Mouse (Mus musculus) heart, adult 2 months (tissue): Measurements from ENCODE around the gene Ptprm. TPM values are rescaled to one million over a fixed set of nuclear protein-coding genes. Genes with fewer than 3 reads are reported as not detected.

ENCODE experiments used
- DNase-seq, 2 experiments: peaks; one replicate each; pipeline ENCODE4 v3.0.0; 2021
- H3K27ac ChIP-seq: fragments of 200-600 bp; 2 replicates; pipeline ENCODE4 v1.8.1; 2022
- H3K27me3 ChIP-seq: fragments of 200-500 bp; 2 replicates; pipeline ENCODE4 v1.6.1; 2012; ENCODE audit warnings: mild to moderate bottlenecking, low read length, inconsistent platforms, mixed read lengths; ENCODE audit not compliant: control insufficient read depth, insufficient read depth
- H3K36me3 ChIP-seq: fragments of 200-500 bp; 2 replicates; pipeline ENCODE4 v1.6.1; 2012; ENCODE audit warnings: low read length, inconsistent platforms; ENCODE audit not compliant: control insufficient read depth, insufficient read depth
- H3K4me1 ChIP-seq: fragments of 200-500 bp; 2 replicates; pipeline ENCODE4 v1.6.1; 2011; ENCODE audit warnings: low read length; ENCODE audit not compliant: control insufficient read depth, insufficient read depth
- H3K4me3 ChIP-seq: fragments of 200-600 bp; 2 replicates; pipeline ENCODE4 v1.8.1; 2022
- H3K79me2 ChIP-seq: fragments of 200-500 bp; replicated peaks from 2 replicates; pipeline ENCODE4 v1.6.1; 2012; ENCODE audit warnings: mild to moderate bottlenecking, inconsistent platforms, low read length, moderate library complexity, mixed read lengths; ENCODE audit not compliant: control insufficient read depth, insufficient read depth
- H3K9ac ChIP-seq: fragments of 200-500 bp; 2 replicates; pipeline ENCODE4 v1.6.1; 2012; ENCODE audit warnings: low read depth, mild to moderate bottlenecking, control low read depth, inconsistent platforms, low read length, mixed read lengths
- CTCF ChIP-seq: fragments of 200-600 bp; IDR thresholded peaks from 2 replicates; pipeline ENCODE4 v1.8.1; 2022; ENCODE audit warnings: antibody characterized with exemption, mild to moderate bottlenecking, moderate library complexity
- EP300 ChIP-seq: fragments of 200-500 bp; IDR thresholded peaks from 2 replicates; pipeline ENCODE4 v1.6.1; 2011; ENCODE audit warnings: low read depth, low read length, control low read depth; ENCODE audit not compliant: insufficient read depth
- POLR2A ChIP-seq: fragments of 200-500 bp; IDR thresholded peaks from 2 replicates; pipeline ENCODE4 v1.6.1; 2011; ENCODE audit warnings: mild to moderate bottlenecking, low read depth, low read length, control low read depth; ENCODE audit not compliant: insufficient read depth
- WGBS: fragments of 180-500 bp; shearing (Covaris S2); methylation state at CpG from one replicate; pipeline ENCODE4 v1.1.7; 2018; 5-methylcytosine and 5-hydroxymethylcytosine counted together
- intact Hi-C: fragments of 180-260 bp; cut with DNase I; formaldehyde crosslinking; loops from one replicate; pipeline ENCODE4 v1.15.1; 2025
- polyA plus RNA-seq: library from polyadenylated mRNA; depleted of rRNA; stranded (reverse); fragments of >200 nt; gene quantifications from 2 replicates; pipeline ENCODE4 v1.2.3, GENCODE M21; 2012
- total RNA-seq, 2 experiments: library from RNA; stranded (reverse); gene quantifications; 2 replicates each; pipeline ENCODE4 v1.2.3; 2021

Gene Ptprm
- total and polyA plus RNA-seq, 3 experiments: 34.6 to 88.5 (median 78.9) TPM

- Histone ChIP-seq H3K27ac (no peak overlapping the region), H3K27me3 (no peaks in the 10 kb centered on the region), H3K4me3 (no peak overlapping the region), H3K79me2 (no peaks in the 10 kb centered on the region; the same call in 1 of the 2 replicates), H3K36me3 (peaks cover 6% of the 10 kb centered on the region), H3K9ac (no peak overlapping the region), H3K4me1 (peaks cover 6% of the 10 kb centered on the region)
- DNase-seq: no peak
- TF ChIP-seq CTCF (no peak), POLR2A (no peak), EP300 (no peak)
- 90% methylated on average over 6 of the region's 6 CpGs for WGBS
- intact Hi-C loops: no loop called here
Measured at GRCm38 (mm10) chr17:67016501-67016900, 337.8 kb downstream of the Ptprm start.

GRCm38 (mm10) chr17:67013217-67013616, 341.0 kb downstream of the Ptprm start:
- Histone ChIP-seq H3K4me1 (peaks cover 2% of the 10 kb centered on the region), H3K27me3 (no peaks in the 10 kb centered on the region), H3K9ac (no peak overlapping the region), H3K36me3 (no peaks in the 10 kb centered on the region; the same call in 1 of the 2 replicates), H3K27ac (no peak overlapping the region), H3K79me2 (no peaks in the 10 kb centered on the region; the same call in 1 of the 2 replicates), H3K4me3 (no peak overlapping the region)
- no peak for TF ChIP-seq CTCF
- intact Hi-C loops: no loop called here
- no peak for DNase-seq
- WGBS: 70% methylated on average over 6 of the region's 6 CpGs

- H3K4me1 ChIP-seq: peaks cover 4% of the 10 kb centered on the region
- no peaks in the 10 kb centered on the region; the same call in 1 of the 2 replicates for H3K79me2 ChIP-seq
- TF ChIP-seq POLR2A (no peak), CTCF (no peak), EP300 (no peak)
- 81% methylated on average over 6 of the region's 6 CpGs for WGBS
- peaks cover 2% of the 10 kb centered on the region for H3K36me3 ChIP-seq
- no peak overlapping the region for H3K27ac ChIP-seq
- intact Hi-C loops: no loop called here
- no peak overlapping the region for H3K9ac ChIP-seq
- H3K27me3 ChIP-seq: no peaks in the 10 kb centered on the region
- no peak for DNase-seq
- H3K4me3 ChIP-seq: no peak overlapping the region
Measured at GRCm38 (mm10) chr17:67011836-67012583, 342.2 kb downstream of the Ptprm start.

GRCm38 (mm10) chr17:67010136-67010535, 344.1 kb downstream of the Ptprm start:
- peaks cover 6% of the 10 kb centered on the region for H3K4me1 ChIP-seq
- DNase-seq: no peak
- TF ChIP-seq CTCF: no peak
- no peak for TF ChIP-seq POLR2A
- no peak for TF ChIP-seq EP300
- intact Hi-C loops: no loop called here
- H3K4me3 ChIP-seq: no peak overlapping the region
- no peak overlapping the region for H3K27ac ChIP-seq
- peaks cover 5% of the 10 kb centered on the region for H3K36me3 ChIP-seq
- H3K79me2 ChIP-seq: no peaks in the 10 kb centered on the region; the same call in 1 of the 2 replicates
- no peak overlapping the region for H3K9ac ChIP-seq
- no peaks in the 10 kb centered on the region for H3K27me3 ChIP-seq
- 92% methylated on average over 4 of the region's 4 CpGs for WGBS

GRCm38 (mm10) chr17:67008137-67008536, 346.1 kb downstream of the Ptprm start:
- DNase-seq: no peak
- peaks cover 6% of the 10 kb centered on the region for H3K4me1 ChIP-seq
- H3K9ac ChIP-seq: no peak overlapping the region
- WGBS: 95% methylated on average over 9 of the region's 9 CpGs
- no peaks in the 10 kb centered on the region for H3K27me3 ChIP-seq
- no peak overlapping the region for H3K4me3 ChIP-seq
- H3K36me3 ChIP-seq: peaks cover 5% of the 10 kb centered on the region
- peak overlapping the region; percentile 68 for H3K27ac ChIP-seq
- no peak for TF ChIP-seq CTCF
- no peak for TF ChIP-seq POLR2A
- TF ChIP-seq EP300: no peak
- intact Hi-C loops: no loop called here
- no peaks in the 10 kb centered on the region for H3K79me2 ChIP-seq

GRCm38 (mm10) chr17:67006740-67007385, 347.4 kb downstream of the Ptprm start:
- DNase-seq: peak; percentile 88 to 91
- intact Hi-C loops: no loop called here
- Histone ChIP-seq H3K79me2 (no peaks in the 10 kb centered on the region), H3K27ac (peak overlapping the region; percentile 68), H3K9ac (no peak overlapping the region), H3K4me3 (0 out of 2 replicates have a peak overlapping the region, but pooled peaks have one; percentile 6), H3K4me1 (peaks cover 6% of the 10 kb centered on the region), H3K36me3 (peaks cover 5% of the 10 kb centered on the region), H3K27me3 (no peaks in the 10 kb centered on the region)
- TF ChIP-seq CTCF: no peak
- TF ChIP-seq EP300: no peak
- TF ChIP-seq POLR2A: no peak
- WGBS: 44% methylated on average over 14 of the region's 14 CpGs
